In the genomic region with DNA sequence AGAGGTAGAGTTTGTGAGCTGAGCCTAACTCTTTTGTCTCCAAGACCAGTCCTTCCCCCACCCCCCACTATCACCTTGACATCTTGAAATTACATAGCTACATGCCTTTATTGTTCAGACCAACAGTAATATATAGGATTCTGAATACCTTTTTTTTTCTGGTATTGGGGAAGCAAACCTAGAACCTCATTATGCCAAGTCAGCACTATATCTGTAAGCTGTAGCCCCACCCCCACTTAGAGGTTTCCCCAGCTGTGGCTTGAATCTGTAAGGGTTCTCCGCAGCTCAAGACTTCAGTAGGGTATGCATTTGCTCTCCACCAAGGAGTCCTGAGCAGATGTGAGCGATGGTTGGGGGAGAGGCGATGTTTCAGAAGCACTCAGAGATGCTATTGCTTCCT, we compare ENCODE assay signal across 24 mouse cellular contexts. TPM values are rescaled to one million over a fixed set of nuclear protein-coding genes. Genes with fewer than 3 reads are reported as not detected.
DNase-seq lines count a peak whose midpoint lies in the region; ATAC-seq and TF ChIP-seq lines count a peak whose summit lies in the region.
"Had no signal": no experiment of that assay in that cellular context is flagged by ENCODE, and none has a peak within 500 bp of the region (broad histone marks: within the 10 kb centered on the region; RNA-seq: fewer than 3 reads in every experiment).

No protein-coding gene starts in this region.

- peak; percentile 36 for DNase-seq in cerebellum, adult 9-11 months
- no peak for DNase-seq in cerebellum, postnatal 10 days
- DNase-seq in thymus, postnatal 14 days: peak; percentile 17
- no peak for DNase-seq in thymus, postnatal 25 days
- no peak for DNase-seq in CH12.LX (ENCODE audit: extremely low read depth)
- DNase-seq: adrenal gland, adult 8-10 months; adrenal gland, postnatal 14 days; adrenal gland, postnatal 36 days; B cell, adult 2 months; cerebellum, adult 11-12 months; cerebellum, adult 9-10 months had no signal

- TF ChIP-seq EP300 in CH12.LX (IDR thresholded peaks at IDR 0.05; ENCODE audit: low read length): no peak

- no peaks in the 10 kb centered on the region for H3K4me1 ChIP-seq in CH12.LX (ENCODE audit: control insufficient read depth in 1 of 2, insufficient read depth in 2 of 2)

- no peaks in the 10 kb centered on the region for H3K9me3 ChIP-seq in CH12.LX (replicated peaks; ENCODE audit: low read length)
- H3K9me3 ChIP-seq: embryonic facial prominence, embryonic 10.5 days; embryonic facial prominence, embryonic 12.5 days; forebrain, embryonic 10.5 days; forebrain, embryonic 12.5 days; G1E had no signal

- H3K4me2 ChIP-seq in CH12.LX (ENCODE audit: insufficient read depth, low read depth, poor library complexity, severe bottlenecking): no peak overlapping the region
- H3K4me2 ChIP-seq: embryonic facial prominence, embryonic 12.5 days; forebrain, embryonic 12.5 days had no signal

- TF ChIP-seq RAD21 in CH12.LX (IDR thresholded peaks at IDR 0.05; ENCODE audit: low read depth, low read length): no peak

- peaks cover 21% of the 10 kb centered on the region for H3K27me3 ChIP-seq in CH12.LX (replicated peaks)
- H3K27me3 ChIP-seq: Patski had no signal

- dilution Hi-C loops in CH12.LX (cut with MboI; ENCODE audit: extremely low pct_ligation_motif_present, extremely low pct_unique_long_range_greater_than_20kb, low sequenced_read_pairs): no loop called here

- H3K4me3 ChIP-seq in CH12.LX (replicated peaks in 1 of 3; ENCODE audit: low read depth in 2 of 3, low read length in 2 of 3, poor library complexity in 1 of 3): no peak overlapping the region
- H3K4me3 ChIP-seq: embryonic facial prominence, embryonic 10.5 days; embryonic facial prominence, embryonic 12.5 days; erythroblast, embryonic 14.5 days; forebrain, embryonic 10.5 days; forebrain, embryonic 12.5 days had no signal

- in situ Hi-C loops in CH12.LX (cut with MboI; ENCODE audit: low pct_ligation_motif_present, low pct_unique_long_range_greater_than_20kb, low sequenced_read_pairs): no loop called here

- no peak for ATAC-seq in erythroblast, adult 5-6 weeks (replicated peaks; ENCODE audit: low FRiP score, poor library complexity, severe bottlenecking)
- ATAC-seq: activated CD4-positive, CD25-positive, alpha-beta regulatory T cell, adult 4 months; CD4-positive, CD25-positive, alpha-beta regulatory T cell, adult 4 months; forebrain, embryonic 14.5 days; forebrain, embryonic 16.5 days; Patski had no signal

- no peaks in the 10 kb centered on the region for H3K79me2 ChIP-seq in CH12.LX (replicated peaks; ENCODE audit: control insufficient read depth, extremely low read depth, insufficient read depth, poor library complexity, severe bottlenecking)

- no peaks in the 10 kb centered on the region for H3K36me3 ChIP-seq in CH12.LX (replicated peaks in 1 of 2; ENCODE audit: control insufficient read depth in 1 of 2, insufficient read depth in 1 of 2, low read length in 1 of 2)
- H3K36me3 ChIP-seq: embryonic facial prominence, embryonic 10.5 days; embryonic facial prominence, embryonic 12.5 days; forebrain, embryonic 10.5 days; forebrain, embryonic 12.5 days; G1E had no signal

- no peak overlapping the region for H3K27ac ChIP-seq in CH12.LX (ENCODE audit: insufficient read depth, low read depth)
- H3K27ac ChIP-seq: embryonic facial prominence, embryonic 10.5 days; embryonic facial prominence, embryonic 12.5 days; forebrain, embryonic 12.5 days had no signal

- TF ChIP-seq POLR2A in CH12.LX (IDR thresholded peaks at IDR 0.05; ENCODE audit: low read depth, low read length): no peak

- H3K9ac ChIP-seq in CH12.LX (ENCODE audit: insufficient read depth, low read depth): no peak overlapping the region
- H3K9ac ChIP-seq: embryonic facial prominence, embryonic 12.5 days; forebrain, embryonic 12.5 days had no signal

- TF ChIP-seq CTCF in CH12.LX (conservative IDR thresholded peaks at IDR 0.05 in 1 of 2, IDR thresholded peaks at IDR 0.05 in 1 of 2; ENCODE audit: low read depth in 2 of 2, low read length in 2 of 2): no peak

TF ChIP-seq in CH12.LX, 34 proteins besides CTCF, POLR2A, EP300 and RAD21:
- TF ChIP-seq UBTF (IDR thresholded peaks at IDR 0.05; ENCODE audit: low read depth, low read length) (no peak), MAFK (IDR thresholded peaks at IDR 0.05; ENCODE audit: insufficient replicate concordance, low read length) (peak; percentile 83)
TF ChIP-seq in CH12.LX: peak in this region for 1.

RNA-seq across cellular contexts. Expression of gene Rgs8, which starts 18.5 kb away (rescaled TPM):
- total RNA-seq in CH12.LX (2012; rRNA removed) (not detected in 2 replicates), CH12.LX (2014; rRNA removed) (not detected in 2 replicates)
- 0.03 TPM in 1 of 2 replicates, not detected in the other for polyA plus RNA-seq in CH12.LX (2012; ENCODE audit: insufficient read length, low read depth)
- total RNA-seq in erythroblast, adult 5-6 weeks (2015; ENCODE audit: low replicate concordance): not detected in 2 replicates
- total RNA-seq in erythroblast, adult 5-6 weeks (2017; ENCODE audit: low replicate concordance): not detected in 2 replicates
- total RNA-seq: adrenal gland, adult 18-20 months had no signal
- polyA plus RNA-seq: erythroblast, embryonic 14.5 days; G1E had no signal

Comparison
In these comparisons a context has a peak if more than half of its experiments do, and no peak if none do; other contexts are left out.
1. DNase-seq: peak in cerebellum, adult 9-11 months (single experiment) and thymus, postnatal 14 days (single experiment); none in cerebellum, postnatal 10 days (0 of 2), thymus, postnatal 25 days (single experiment) and CH12.LX (single experiment).